Mouse (Mus musculus): Measurements from ENCODE around the gene Aagab. TPM values are rescaled to one million over a fixed set of nuclear protein-coding genes. Genes with fewer than 3 reads are reported as not detected.

Aagab gene
- polyA plus RNA-seq, 2 experiments from 2014 or later = 47.6 to 54.6 TPM

DNA sequence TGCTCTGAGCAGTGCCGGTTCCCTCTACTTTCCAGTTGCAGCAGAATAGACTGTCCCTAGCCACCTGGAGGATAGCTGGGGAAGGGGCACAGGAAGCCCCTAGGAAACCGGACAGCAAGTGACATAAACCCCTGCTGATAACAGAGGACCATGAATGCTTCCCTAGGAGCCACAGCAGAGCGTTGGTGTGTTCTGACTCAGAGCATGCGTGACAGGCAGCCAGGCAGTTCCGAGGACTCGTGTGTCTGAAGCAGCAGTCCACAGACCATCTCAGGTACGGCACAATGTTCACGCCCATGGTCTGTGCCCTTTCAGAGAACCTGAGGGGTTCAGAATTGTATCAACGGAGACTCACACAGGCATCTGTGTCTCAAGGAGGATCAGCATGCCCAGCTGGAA lies 46.1 kb downstream of the Aagab start:
- no peak for ATAC-seq

DNA sequence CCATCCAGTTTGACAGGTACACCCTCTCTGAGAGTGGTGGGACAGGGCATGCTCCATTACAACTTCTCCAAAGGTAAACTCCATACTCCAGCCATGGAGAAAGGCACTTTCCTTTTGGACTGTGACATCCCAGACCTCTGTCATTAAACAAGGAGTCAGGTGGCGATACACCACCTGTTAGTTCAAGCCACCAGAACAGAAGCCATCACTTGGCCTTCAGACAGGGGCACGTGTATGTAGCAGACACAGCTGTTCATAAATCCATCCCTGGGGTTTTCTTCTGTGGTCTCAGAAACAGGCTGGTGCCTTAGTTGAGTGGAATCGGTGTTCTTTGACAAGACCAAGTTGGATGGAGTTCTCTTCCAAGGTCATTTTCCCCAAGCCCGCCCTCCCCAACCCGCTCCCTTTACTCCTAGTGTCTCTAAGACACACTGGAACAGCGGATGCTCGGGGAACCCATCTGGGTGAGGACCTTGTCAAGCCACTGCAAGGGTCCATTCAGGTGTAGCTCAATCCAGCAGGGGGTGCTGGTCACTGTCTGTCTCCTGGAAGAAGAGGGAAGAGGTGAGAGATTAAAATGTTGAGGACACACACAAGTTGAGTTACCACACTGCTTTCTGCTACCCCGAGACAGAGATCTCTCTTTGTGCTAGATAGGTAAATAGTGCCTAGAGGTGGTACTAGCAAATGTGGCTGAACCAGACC lies 47.5 kb downstream of the Aagab start:
- no peak for ATAC-seq

GRCm38 (mm10) chr9:63650905-63651304 lies 48.4 kb downstream of the Aagab start:
- ATAC-seq = no peak

DNA sequence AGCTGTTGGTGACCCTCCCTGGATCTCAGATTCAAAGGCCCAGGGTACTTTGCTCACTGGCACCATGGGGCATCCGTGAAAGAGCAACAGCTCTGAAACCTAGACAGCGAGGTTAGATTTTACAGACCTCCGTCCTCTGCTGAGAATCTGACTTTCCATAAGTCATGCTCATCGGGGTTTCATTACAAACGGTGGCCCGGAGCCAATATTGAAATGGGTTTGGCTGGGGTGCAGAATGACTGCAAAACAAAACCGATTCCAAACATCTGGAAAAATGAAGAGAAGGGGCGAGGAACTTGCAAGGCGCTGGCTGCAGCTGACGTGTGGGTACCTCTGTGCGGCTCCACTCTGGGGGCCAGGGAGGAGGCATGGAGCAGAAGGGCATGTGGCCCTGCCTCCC lies 49.1 kb downstream of the Aagab start:
- ATAC-seq = no peak

DNA sequence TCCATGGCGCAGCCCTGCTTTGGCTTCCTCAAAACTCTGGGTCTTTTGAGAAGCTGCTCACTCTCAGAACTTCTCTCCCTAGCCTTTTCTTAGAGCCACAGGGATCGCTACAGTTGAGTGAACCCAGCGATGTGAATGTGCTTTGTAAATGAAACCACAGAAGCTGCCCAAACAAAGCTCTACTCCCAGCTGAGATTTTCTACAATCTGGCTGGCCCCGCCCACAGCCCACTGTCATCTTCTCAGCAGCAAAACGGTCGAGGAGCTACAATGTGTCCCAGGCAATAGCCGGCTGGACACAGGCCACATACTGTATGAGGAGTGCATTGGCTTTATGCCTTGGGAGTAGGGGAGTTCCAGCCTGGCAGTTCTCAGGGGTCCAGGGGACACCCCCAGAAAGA lies 51.2 kb downstream of the Aagab start:
- ATAC-seq = no peak

DNA sequence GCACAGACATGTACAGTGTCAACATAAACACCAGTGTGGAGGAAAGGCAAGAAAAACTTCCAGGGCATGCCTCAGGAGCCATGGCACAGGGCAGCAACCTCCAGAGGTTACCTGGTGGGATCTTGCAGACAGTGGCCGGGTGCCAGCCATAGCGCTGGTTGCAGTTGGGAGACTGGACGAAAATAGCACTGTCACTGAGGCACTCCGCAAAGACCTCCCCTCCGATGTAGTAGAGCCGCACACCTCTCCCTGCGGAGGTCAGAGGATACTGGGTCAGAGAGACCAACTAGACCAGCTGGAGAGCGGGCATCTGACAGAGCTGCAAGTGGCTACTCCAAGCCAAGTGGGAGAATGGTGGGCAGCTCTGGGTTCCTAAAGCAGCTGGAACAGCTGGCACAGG lies 52.1 kb downstream of the Aagab start:
- ATAC-seq = no peak

DNA sequence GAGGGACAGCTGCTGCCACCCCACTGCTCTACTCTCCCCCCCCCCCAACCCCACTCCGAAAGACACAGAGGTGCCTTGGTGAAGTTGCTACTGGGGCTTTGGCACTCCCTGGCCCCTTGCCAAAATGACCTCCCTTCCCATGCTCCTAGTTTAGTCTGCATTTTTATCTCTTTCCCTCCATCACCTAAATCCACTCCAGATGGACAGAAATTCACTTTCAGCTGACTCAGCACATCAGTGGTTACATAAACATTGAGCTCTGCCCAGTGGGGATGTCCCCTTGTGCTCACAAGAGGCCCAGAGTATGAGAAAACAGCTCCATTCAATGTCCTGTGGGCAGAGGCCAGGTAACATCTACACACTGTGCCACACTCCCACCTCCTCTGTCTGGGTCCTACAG lies 52.6 kb downstream of the Aagab start:
- no peak for ATAC-seq

- ATAC-seq = no peak
Measured at GRCm38 (mm10) chr9:63657167-63657566, 54.7 kb downstream of the Aagab start.

- ATAC-seq = no peak
Measured at GRCm38 (mm10) chr9:63658436-63658835, 56.0 kb downstream of the Aagab start.

GRCm38 (mm10) chr9:63658970-63659371 lies 56.5 kb downstream of the Aagab start:
- ATAC-seq = no peak

- no peak for ATAC-seq
Measured at GRCm38 (mm10) chr9:63660061-63660460, 57.6 kb downstream of the Aagab start.

GRCm38 (mm10) chr9:63660691-63661090 lies 58.2 kb downstream of the Aagab start:
- ATAC-seq = no peak

DNA sequence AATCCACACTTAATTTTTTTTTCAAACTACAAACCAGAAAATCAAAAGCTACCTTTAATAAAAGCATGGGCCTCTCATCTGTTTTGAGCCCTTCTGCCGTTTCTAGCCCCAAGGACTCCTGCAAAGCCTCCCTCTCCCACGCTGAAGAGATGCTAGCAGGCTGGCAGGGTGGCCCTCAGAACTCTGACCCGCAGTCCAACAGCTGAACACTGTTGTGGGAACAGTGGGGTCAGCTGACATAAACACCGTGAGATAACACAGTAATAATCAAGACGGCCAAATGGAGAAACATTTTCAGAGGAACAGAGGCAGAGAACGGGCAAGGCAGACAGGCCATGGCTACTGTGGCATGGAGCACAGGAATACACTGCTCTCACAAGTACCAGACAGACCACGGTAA lies 60.3 kb downstream of the Aagab start:
- no peak for ATAC-seq

GRCm38 (mm10) chr9:63663222-63663621 lies 60.8 kb downstream of the Aagab start:
- no peak for ATAC-seq

DNA sequence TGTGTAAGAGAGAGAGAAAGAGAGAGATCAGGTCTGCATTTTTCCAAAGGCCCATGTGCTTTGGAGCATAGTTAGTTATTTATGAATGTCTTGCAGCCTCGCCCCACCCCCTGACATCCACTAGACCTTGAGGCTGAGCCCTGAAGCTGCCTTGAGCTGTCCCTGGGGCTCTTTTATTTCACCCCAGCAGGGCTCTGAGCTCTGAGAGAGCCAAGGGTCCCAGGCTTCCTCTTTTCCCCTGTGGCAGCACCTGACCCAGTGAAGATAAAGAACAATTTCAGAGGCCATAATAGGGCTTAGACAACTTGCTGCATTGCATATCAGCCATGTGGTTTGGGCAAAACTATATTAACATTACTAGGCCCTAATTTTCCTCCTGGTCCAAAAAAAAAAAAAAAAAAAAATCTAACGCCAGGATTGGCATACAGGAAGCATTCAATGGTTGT lies 61.9 kb downstream of the Aagab start:
- no peak for ATAC-seq

DNA sequence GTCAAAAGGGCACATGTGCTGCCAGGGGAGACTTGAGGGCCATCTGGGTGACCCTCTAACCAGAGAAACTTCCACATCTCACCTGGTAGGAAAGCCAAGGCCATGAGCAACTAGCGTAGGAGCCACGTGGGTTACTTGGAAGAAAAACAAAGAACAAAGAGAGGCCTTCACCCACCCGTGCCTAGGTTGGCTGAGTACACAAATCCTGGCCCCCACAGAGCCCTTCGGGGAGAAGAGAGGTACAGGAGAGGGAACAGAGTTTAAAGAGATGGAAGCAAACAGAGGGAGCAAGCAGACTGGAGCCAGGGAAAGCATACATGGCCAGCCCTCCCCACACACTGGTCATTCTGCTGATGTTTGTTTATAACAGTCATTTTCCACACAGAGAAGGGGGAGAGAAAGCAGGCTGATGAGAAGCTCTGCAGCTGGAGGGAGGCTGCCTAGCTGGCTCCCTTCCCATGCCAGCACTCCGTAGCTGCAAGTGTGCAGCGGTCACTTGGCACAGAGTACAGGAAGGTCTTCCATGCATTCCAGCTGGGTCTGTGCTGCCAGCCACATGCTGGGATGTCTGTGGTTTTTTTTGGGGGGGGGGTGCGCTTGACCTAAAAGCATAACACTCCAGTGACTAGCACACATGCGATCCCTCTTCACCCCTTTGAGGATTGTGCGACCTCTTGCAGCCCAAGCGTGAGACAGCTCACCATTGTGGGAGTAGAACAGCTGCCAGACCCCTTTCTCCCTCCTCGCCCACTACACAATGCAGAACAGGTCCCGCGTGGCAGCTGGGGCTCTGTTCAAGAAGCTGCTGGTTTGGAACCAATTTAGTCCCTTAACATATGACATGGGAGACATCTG lies 62.6 kb downstream of the Aagab start:
- ATAC-seq = no peak

DNA sequence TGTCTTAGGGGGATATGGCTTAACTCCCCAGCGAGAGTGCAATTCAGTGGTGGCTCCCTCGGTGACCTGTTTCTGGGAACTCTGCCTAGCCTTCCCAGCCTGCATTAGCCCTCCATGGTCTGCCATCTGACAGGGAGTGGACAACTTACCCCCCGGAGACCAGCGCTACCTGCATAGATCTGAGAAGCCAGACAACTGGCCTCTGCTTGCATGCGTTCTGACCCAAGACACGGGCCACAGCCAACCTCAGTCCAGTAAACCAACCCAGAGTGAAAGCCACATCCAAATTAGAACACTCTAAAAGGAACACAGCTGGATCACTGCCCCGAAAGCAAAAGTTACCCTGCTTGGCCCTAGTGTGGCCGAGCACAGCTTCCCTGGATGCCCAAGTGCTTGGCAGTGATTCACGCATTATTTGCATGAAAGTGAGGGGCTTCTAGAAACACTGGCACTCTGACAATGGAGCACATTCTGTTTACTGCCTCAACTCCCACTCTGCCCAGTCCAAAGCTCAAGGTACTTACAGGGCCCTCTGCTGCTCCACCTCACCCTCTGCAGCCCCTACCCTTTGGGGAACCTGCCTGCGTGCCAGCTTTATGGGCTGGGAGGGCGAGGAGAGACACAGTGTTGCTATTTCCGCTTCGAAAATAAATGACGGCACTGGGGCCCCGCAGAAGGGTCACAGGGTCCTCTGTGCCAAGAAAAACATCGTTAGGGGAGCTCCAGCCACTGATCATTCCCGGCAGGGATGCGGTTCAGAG lies 64.3 kb downstream of the Aagab start:
- no peak for ATAC-seq

GRCm38 (mm10) chr9:63667373-63667724 lies 64.9 kb downstream of the Aagab start:
- no peak for ATAC-seq

DNA sequence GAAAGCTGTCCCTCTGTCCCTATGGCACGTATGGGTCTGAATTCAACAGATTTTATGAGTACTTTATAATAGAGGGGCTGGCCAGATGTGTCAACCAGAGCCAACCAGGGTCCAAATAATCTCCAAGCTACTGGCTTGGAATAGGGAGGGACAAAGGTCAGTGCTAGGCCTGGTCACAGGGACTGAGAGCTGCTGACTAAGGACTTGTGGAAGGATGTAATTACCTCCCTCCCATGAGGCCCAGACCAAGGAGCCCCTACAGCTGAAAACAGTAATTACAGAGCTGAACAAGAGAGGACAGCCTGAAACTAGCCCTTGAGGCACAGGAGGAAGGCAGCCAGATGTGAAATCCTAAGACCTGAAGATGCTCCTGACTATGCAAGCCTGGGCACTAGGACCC lies 66.2 kb downstream of the Aagab start:
- no peak for ATAC-seq

DNA sequence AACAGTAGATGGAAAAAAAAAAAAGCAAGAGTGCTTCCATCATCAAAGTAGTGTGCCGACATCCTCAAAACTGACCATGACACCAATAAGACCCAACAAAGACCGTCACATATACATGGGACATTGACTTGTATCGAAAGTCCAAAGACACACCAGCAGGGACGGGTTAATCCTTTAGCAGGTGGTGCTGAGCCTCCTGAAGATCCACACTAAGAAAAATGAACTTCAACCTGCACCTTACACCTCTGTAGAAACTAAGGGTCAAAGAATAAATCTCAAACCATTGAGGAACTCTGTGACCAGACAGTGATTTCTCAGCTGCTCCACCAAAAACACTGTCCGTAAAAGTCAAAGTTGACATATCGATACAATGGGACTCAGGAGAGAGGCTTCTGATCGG lies 67.4 kb downstream of the Aagab start:
- ATAC-seq = no peak

DNA sequence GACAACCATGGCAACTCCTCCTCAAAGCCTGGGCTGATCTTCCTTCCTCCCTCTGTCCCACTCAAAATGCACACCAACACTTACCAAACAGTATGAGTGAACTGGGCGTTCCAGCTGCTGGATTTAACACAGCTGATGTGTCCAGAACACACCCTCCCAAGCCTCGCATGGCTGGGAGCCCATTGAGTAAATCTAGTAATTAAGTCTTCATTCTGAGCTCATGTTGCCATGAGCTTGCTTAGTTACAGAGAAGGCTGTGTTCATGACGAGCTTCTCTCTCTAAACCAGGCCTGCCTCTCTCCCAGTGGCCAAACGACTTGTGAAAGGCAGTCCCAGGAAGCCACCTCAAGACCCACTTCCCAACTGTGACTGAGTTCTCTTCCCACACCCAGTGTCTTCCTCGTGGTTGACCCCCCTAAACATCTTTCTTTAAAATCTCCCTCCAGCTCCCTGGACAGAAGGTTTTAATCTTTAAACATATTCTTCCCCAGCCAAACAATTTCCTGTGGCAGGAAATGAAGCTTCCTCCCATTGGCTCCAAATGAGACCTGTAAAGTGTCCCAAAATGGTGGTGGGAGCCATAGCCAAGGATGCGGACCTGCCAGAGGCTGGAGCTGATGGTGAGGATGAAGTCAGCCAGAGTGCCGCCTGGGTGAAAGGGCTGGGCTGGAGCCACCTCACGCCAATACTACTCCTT lies 70.5 kb downstream of the Aagab start:
- ATAC-seq = no peak

GRCm38 (mm10) chr9:63673494-63673805 lies 71.0 kb downstream of the Aagab start:
- ATAC-seq = no peak

DNA sequence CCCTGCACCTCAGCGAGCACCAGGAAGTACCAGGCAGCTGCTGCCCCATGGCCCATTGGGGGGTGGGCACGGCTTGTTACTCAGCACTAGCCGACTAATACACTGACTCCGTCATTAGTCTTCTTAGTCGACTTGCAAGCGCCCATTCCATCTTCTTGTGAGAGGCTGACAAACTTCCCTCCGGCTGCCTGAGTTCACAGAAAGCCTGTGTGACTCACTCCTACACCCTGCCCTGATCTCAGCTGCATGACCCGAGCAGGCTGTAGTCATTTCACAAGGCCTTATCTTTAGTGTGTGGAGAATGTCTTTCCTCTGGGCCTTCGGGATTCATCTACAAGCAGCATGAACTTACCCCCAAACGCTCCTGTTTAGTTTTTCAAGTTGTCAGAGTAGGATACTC lies 72.2 kb downstream of the Aagab start:
- ATAC-seq = no peak
